Mouse (Mus musculus) hindbrain, postnatal 0 days (tissue): ENCODE results near the gene Ctsd. TPM values are rescaled to one million over a fixed set of nuclear protein-coding genes. Genes with fewer than 3 reads are reported as not detected.

Experiments used
- ATAC-seq: fragments of 200-750 bp; cut with Nextera tagmentation; 2 replicates; pipeline ENCODE4 v1.8.0; 2017; ENCODE audit warnings: mild to moderate bottlenecking, moderate TSS enrichment, moderate library complexity
- DNase-seq: peaks from one replicate; pipeline ENCODE4 v3.0.0-alpha.2; 2015; ENCODE audit warnings: low spot score
- H3K27ac ChIP-seq: fragments of 300-500 bp; sonication (generic); 2 replicates; pipeline ENCODE4 v1.5.1; 2014; ENCODE audit warnings: mild to moderate bottlenecking
- H3K27me3 ChIP-seq: fragments of 300-500 bp; sonication (generic); 2 replicates; pipeline ENCODE4 v1.6.1; 2014; ENCODE audit warnings: low read length, mixed read lengths; ENCODE audit not compliant: insufficient read depth
- H3K36me3 ChIP-seq: fragments of 300-500 bp; sonication (generic); 2 replicates; pipeline ENCODE4 v1.6.1; 2014; ENCODE audit warnings: low read length, mixed read lengths; ENCODE audit not compliant: insufficient read depth
- H3K4me1 ChIP-seq: fragments of 300-500 bp; sonication (generic); 2 replicates; pipeline ENCODE4 v1.6.1; 2014; ENCODE audit warnings: antibody characterized with exemption, low read length, mixed read lengths; ENCODE audit not compliant: insufficient read depth
- H3K4me2 ChIP-seq: fragments of 300-500 bp; sonication (generic); 2 replicates; pipeline ENCODE4 v1.6.1; 2014; ENCODE audit warnings: low read depth, mild to moderate bottlenecking, low read length, moderate library complexity, mixed read lengths
- H3K4me3 ChIP-seq: fragments of 300-500 bp; sonication (generic); 2 replicates; pipeline ENCODE4 v1.5.1; 2014; ENCODE audit warnings: low read length
- H3K9ac ChIP-seq: fragments of 300-500 bp; sonication (generic); replicated peaks from 2 replicates; pipeline ENCODE4 v1.6.1; 2014; ENCODE audit warnings: mild to moderate bottlenecking, low read length, moderate library complexity, mixed read lengths
- H3K9me3 ChIP-seq: fragments of 300-500 bp; sonication (generic); 2 replicates; pipeline ENCODE4 v1.6.1; 2016; ENCODE audit warnings: low read length, mixed read lengths
- CTCF ChIP-seq: IDR thresholded peaks from 2 replicates; pipeline ENCODE4 v1.5.1; 2016; ENCODE audit warnings: antibody characterized with exemption, control low read depth, low read depth
- WGBS: fragments of 180-500 bp; shearing (Covaris S2); extraction: QIAGEN DNeasy Blood & Tissue Kit; methylation state at CpG from one replicate; pipeline ENCODE4 v1.1.7; 2014; 5-methylcytosine and 5-hydroxymethylcytosine counted together
- polyA plus RNA-seq: library from polyadenylated mRNA; unstranded; fragments of >200 nt; fragmentation: Nextera tagmentation; extraction: Ambion mirVana; gene quantifications from 2 replicates; pipeline ENCODE4 v1.2.1, GENCODE M21; 2015
- total RNA-seq: library from RNA; depleted of rRNA; stranded (reverse); fragments of >200 nt; gene quantifications from 2 replicates; pipeline ENCODE4 v1.2.3, GENCODE M21; 2014; rRNA removed

Gene Ctsd
- total and polyA plus RNA-seq, 2 experiments from 2014 or later = 400 to 755 TPM

DNA sequence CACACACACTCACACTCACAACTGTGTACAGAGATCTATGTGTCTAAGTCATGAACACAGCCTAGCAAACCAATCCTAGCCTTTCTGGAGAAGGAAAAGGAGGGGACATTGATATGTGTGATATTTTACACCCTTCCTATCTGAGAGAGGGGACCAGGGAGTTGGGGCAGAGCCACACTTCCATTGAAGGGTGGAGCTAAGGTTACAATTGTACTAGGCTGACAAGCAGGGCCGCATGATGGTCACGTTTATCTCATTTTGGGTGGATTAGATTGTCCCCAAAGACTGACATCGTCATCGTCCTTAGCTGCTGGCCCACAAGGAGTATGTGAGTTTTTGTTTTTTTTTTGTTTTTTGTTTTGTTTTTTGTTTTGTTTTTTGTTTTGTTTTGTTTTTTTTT, 56.6 kb downstream of the Ctsd start:
- no peaks in the 10 kb centered on the region for H3K27me3 ChIP-seq
- H3K9me3 ChIP-seq = no peaks in the 10 kb centered on the region
- no peaks in the 10 kb centered on the region for H3K36me3 ChIP-seq
- H3K27ac ChIP-seq = no peak overlapping the region
- WGBS = 88% methylated on average over 4 of the region's 4 CpGs
- no peak overlapping the region for H3K9ac ChIP-seq
- no peak for ATAC-seq
- no peak for TF ChIP-seq CTCF
- no peak for DNase-seq
- no peak overlapping the region for H3K4me3 ChIP-seq
- H3K4me1 ChIP-seq = no peaks in the 10 kb centered on the region
- H3K4me2 ChIP-seq = no peak overlapping the region

DNA sequence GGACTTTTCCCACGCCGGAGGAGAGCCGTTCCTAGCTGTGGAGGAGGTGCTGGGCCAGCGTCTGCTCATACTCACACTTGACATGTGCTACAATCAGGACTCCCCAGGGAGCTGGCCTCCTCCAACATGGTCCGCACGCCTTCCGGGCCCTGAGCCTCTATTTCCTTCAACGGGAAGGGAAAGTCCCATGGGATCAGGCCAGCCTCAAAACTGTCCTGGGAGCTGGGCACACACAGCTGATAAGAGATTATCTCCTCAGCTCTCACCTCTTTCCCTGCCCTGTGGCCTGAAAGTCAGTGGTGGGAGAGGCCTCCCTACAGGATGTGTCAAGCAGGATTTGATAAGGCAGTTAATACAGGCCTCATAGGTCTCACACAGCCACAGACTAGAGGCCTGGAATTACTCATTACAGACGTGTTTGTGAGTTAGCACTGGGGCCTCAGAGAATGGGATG, 57.5 kb downstream of the Ctsd start:
- Histone ChIP-seq H3K4me3 (no peak overlapping the region), H3K9ac (no peak overlapping the region), H3K4me1 (no peaks in the 10 kb centered on the region), H3K27me3 (no peaks in the 10 kb centered on the region), H3K4me2 (no peak overlapping the region), H3K36me3 (no peaks in the 10 kb centered on the region), H3K9me3 (no peaks in the 10 kb centered on the region), H3K27ac (no peak overlapping the region)
- DNase-seq (no peak), ATAC-seq (no peak)
- WGBS = 60% methylated on average over 9 of the region's 9 CpGs
- TF ChIP-seq CTCF = no peak

DNA sequence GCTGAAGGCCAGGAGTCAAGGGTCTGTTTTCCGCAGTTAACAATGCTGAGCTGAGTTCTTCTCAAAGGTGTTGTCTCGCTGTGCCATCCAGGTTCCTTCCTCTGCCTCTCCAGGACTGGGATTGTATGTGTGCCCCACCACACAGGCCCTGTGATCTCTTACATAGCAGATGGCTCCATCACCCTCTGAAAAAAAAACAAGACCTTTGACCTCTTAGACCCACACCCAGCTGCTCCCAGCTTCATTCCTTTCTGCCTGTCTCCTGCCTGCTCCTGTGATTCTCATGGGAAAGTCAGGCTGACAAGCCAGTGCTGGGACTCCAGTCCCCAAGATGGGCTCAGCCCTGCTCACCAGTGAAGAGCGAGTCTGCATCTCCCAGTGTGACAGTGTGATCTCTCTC, 59.3 kb downstream of the Ctsd start:
- no peak for ATAC-seq
- TF ChIP-seq CTCF = no peak
- no peak overlapping the region for H3K27ac ChIP-seq
- no peak overlapping the region for H3K4me2 ChIP-seq
- 65% methylated on average over 3 of the region's 3 CpGs for WGBS
- no peak for DNase-seq
- no peak overlapping the region for H3K9ac ChIP-seq
- H3K4me1 ChIP-seq = no peaks in the 10 kb centered on the region
- no peaks in the 10 kb centered on the region for H3K27me3 ChIP-seq
- no peak overlapping the region for H3K4me3 ChIP-seq
- no peaks in the 10 kb centered on the region for H3K9me3 ChIP-seq
- H3K36me3 ChIP-seq = no peaks in the 10 kb centered on the region

DNA sequence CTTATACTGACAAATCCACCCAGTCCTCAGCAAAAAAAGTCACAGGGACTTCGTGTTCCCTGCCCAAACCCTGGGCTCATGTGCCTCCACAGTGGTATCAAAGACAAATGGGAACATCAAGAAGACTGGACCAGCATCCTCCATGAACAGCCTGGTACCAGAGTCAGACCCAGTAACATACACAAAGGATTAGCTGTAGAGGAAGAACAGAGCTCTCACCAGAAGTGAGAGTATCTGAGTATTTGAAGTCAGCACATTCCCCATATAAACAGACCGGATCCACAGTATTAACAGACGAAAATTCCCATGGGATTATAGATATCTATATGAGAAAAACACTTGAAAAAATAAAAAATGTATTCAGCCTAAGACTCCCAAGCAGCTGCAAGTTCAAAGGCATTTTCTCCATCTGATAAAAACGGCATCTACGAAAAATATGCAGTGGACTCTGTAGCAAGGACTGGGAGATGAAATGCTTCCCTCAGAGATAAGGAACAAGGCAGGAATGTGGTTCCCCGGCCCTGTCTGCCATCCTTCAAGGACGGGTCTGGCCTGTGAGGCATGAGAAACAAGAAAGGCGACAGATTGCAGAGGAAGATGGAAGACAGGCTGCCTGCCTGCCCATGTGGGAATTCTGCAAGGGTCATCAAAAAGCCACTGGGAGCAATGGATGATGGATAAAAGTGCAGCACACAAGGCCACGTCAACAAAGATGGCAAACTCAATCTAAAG, 61.0 kb downstream of the Ctsd start:
- ATAC-seq (no peak), DNase-seq (no peak)
- Histone ChIP-seq H3K9me3 (no peaks in the 10 kb centered on the region), H3K27ac (no peak overlapping the region), H3K4me3 (no peak overlapping the region), H3K4me1 (no peaks in the 10 kb centered on the region), H3K9ac (no peak overlapping the region), H3K36me3 (no peaks in the 10 kb centered on the region), H3K27me3 (no peaks in the 10 kb centered on the region), H3K4me2 (no peak overlapping the region)
- TF ChIP-seq CTCF = no peak
- WGBS = 66% methylated on average over 9 of the region's 9 CpGs

Other genes starting within 250 kb of the Ctsd start
- gene Gm45337, start 243.4 kb downstream of the Ctsd start, total RNA-seq = not detected in 2 replicates
- gene Gm45337, start 243.4 kb downstream of the Ctsd start, polyA plus RNA-seq = not detected in 2 replicates
- gene Gm29735, start 230.9 kb downstream of the Ctsd start, total RNA-seq = not detected in 2 replicates
- gene Gm29735, start 230.9 kb downstream of the Ctsd start, polyA plus RNA-seq = not detected in 2 replicates
- gene Gm4553, start 222.3 kb downstream of the Ctsd start, total RNA-seq = not detected in 2 replicates
- gene Gm4553, start 222.3 kb downstream of the Ctsd start, polyA plus RNA-seq = not detected in 2 replicates
- gene Krtap5-2, start 212.0 kb downstream of the Ctsd start, total RNA-seq = not detected in 2 replicates
- gene Krtap5-2, start 212.0 kb downstream of the Ctsd start, polyA plus RNA-seq = not detected in 2 replicates
- not detected in 2 replicates for gene Gm10153, start 197.6 kb downstream of the Ctsd start, total RNA-seq
- gene Gm10153, start 197.6 kb downstream of the Ctsd start, polyA plus RNA-seq = not detected in 2 replicates
- gene Krtap5-3, start 186.7 kb downstream of the Ctsd start, total RNA-seq = not detected in 2 replicates
- not detected in 2 replicates for gene Krtap5-3, start 186.7 kb downstream of the Ctsd start, polyA plus RNA-seq
- gene Gm7579, start 176.2 kb downstream of the Ctsd start, total RNA-seq = not detected in 2 replicates
- not detected in 2 replicates for gene Gm7579, start 176.2 kb downstream of the Ctsd start, polyA plus RNA-seq
- not detected in 2 replicates for gene Krtap5-5, start 158.1 kb downstream of the Ctsd start, total RNA-seq
- gene Krtap5-5, start 158.1 kb downstream of the Ctsd start, polyA plus RNA-seq = not detected in 2 replicates
- not detected in 2 replicates for gene Gm40460, start 147.0 kb downstream of the Ctsd start, total RNA-seq
- gene Gm40460, start 147.0 kb downstream of the Ctsd start, polyA plus RNA-seq = not detected in 2 replicates
- not detected in 2 replicates for gene Gm2431, start 129.7 kb downstream of the Ctsd start, total RNA-seq
- not detected in 2 replicates for gene Gm2431, start 129.7 kb downstream of the Ctsd start, polyA plus RNA-seq
- not detected in 2 replicates for gene Gm4559, start 113.7 kb downstream of the Ctsd start, total RNA-seq
- not detected in 2 replicates for gene Gm4559, start 113.7 kb downstream of the Ctsd start, polyA plus RNA-seq
- not detected in 2 replicates for gene Krtap5-1, start 90.9 kb downstream of the Ctsd start, total RNA-seq
- not detected in 2 replicates for gene Krtap5-1, start 90.9 kb downstream of the Ctsd start, polyA plus RNA-seq
- gene Krtap5-4, start 84.5 kb downstream of the Ctsd start, total RNA-seq = not detected in 2 replicates
- not detected in 2 replicates for gene Krtap5-4, start 84.5 kb downstream of the Ctsd start, polyA plus RNA-seq
- gene Ifitm10, start 14.3 kb downstream of the Ctsd start, total RNA-seq = 22.7 and 25.4 TPM in 2 replicates
- 17.2 and 19.9 TPM in 2 replicates for gene Ifitm10, start 14.3 kb downstream of the Ctsd start, polyA plus RNA-seq
- 1.0 TPM in 1 of 2 replicates, not detected in the other for gene Gm49369, start 5.4 kb downstream of the Ctsd start, total RNA-seq
- 2.1 and 2.9 TPM in 2 replicates for gene Gm49369, start 5.4 kb downstream of the Ctsd start, polyA plus RNA-seq
- gene Syt8, start 46.8 kb upstream of the Ctsd start, total RNA-seq = not detected in 2 replicates
- gene Syt8, start 46.8 kb upstream of the Ctsd start, polyA plus RNA-seq = 0.15 TPM in 1 of 2 replicates, not detected in the other
- 1.3 and 8.5 TPM in 2 replicates for gene Tnni2, start 53.8 kb upstream of the Ctsd start, total RNA-seq
- gene Tnni2, start 53.8 kb upstream of the Ctsd start, polyA plus RNA-seq = 0.63 TPM in 2 replicates
- gene Lsp1, start 72.8 kb upstream of the Ctsd start, total RNA-seq = 4.6 and 16.6 TPM in 2 replicates
- gene Lsp1, start 72.8 kb upstream of the Ctsd start, polyA plus RNA-seq = 6.6 and 7.2 TPM in 2 replicates
- gene Tnnt3, start 110.8 kb upstream of the Ctsd start, total RNA-seq = 1.3 and 4.7 TPM in 2 replicates
- gene Tnnt3, start 110.8 kb upstream of the Ctsd start, polyA plus RNA-seq = 3.1 and 3.9 TPM in 2 replicates
- 64.0 and 69.3 TPM in 2 replicates for gene Mrpl23, start 144.6 kb upstream of the Ctsd start, total RNA-seq
- gene Mrpl23, start 144.6 kb upstream of the Ctsd start, polyA plus RNA-seq = 17.4 and 25.5 TPM in 2 replicates